ENCODE assay signal across 13 mouse cellular contexts in genomic region chr7:35122401-35123320, GRCm38 (mm10). TPM values are rescaled to one million over a fixed set of nuclear protein-coding genes. Genes with fewer than 3 reads are reported as not detected.
A peak's percentile ranks its signal among the peaks of the same experiment; 100 is the strongest.
DNase-seq lines count a peak whose midpoint lies in the region; ATAC-seq and TF ChIP-seq lines count a peak whose summit lies in the region.
"Had no signal": no experiment of that assay in that cellular context is flagged by ENCODE, and none has a peak within 500 bp of the region (broad histone marks: within the 10 kb centered on the region; RNA-seq: fewer than 3 reads in every experiment).

No protein-coding gene starts in this region.

- WGBS in liver, embryonic 12.5 days (ENCODE audit: insufficient replicate concordance) = 53% methylated on average over 10 of the region's 10 CpGs
- WGBS in stomach, postnatal 0 days = 61% methylated on average over 10 of the region's 10 CpGs

- DNase-seq in heart, adult 11 months = peak; percentile 88
- no peak for DNase-seq in heart, postnatal 36 days
- DNase-seq in urinary bladder, postnatal 14 days (ENCODE audit: low spot score) = peak; percentile 68
- DNase-seq in urinary bladder, adult 2 months (ENCODE audit: low spot score) = no peak
- DNase-seq in stomach, postnatal 0 days (ENCODE audit: low spot score) = no peak
- DNase-seq in frontal cortex, postnatal 25 days (ENCODE audit: low spot score in 2 of 2) = no peak
- DNase-seq in c-Kit-positive CD71-positive TER-119-positive erythroid progenitor cells, embryonic 14.5 days (ENCODE audit: low spot score) = no peak
- DNase-seq: cerebellum, adult 2 months; heart, postnatal 10 days had no signal

- peaks cover 38% of the 10 kb centered on the region for H3K4me1 ChIP-seq in liver, embryonic 12.5 days
- no peaks in the 10 kb centered on the region for H3K4me1 ChIP-seq in stomach, postnatal 0 days (replicated peaks; ENCODE audit: control insufficient read depth, insufficient read depth)

- H3K4me2 ChIP-seq in liver, embryonic 12.5 days = peak overlapping the region; percentile 64
- peak overlapping the region; percentile 95 for H3K4me2 ChIP-seq in stomach, postnatal 0 days (replicated peaks; ENCODE audit: low read depth)
- H3K4me2 ChIP-seq: midbrain, embryonic 12.5 days had no signal

- no peak for ATAC-seq in liver, embryonic 12.5 days
- ATAC-seq in stomach, postnatal 0 days (ENCODE audit: low FRiP score, low TSS enrichment) = no peak
- ATAC-seq: hindbrain, postnatal 0 days had no signal

- H3K9me3 ChIP-seq in liver, embryonic 12.5 days (replicated peaks) = no peaks in the 10 kb centered on the region
- H3K9me3 ChIP-seq in stomach, postnatal 0 days (ENCODE audit: control insufficient read depth, low read length) = no peaks in the 10 kb centered on the region
- H3K9me3 ChIP-seq: midbrain, embryonic 12.5 days had no signal

- no peaks in the 10 kb centered on the region for H3K36me3 ChIP-seq in liver, embryonic 12.5 days
- H3K36me3 ChIP-seq in stomach, postnatal 0 days (ENCODE audit: control insufficient read depth, insufficient read depth, low read length) = no peaks in the 10 kb centered on the region
- H3K36me3 ChIP-seq: midbrain, embryonic 12.5 days had no signal

- no peak overlapping the region for H3K27ac ChIP-seq in liver, embryonic 12.5 days
- peak overlapping the region; percentile 67 for H3K27ac ChIP-seq in stomach, postnatal 0 days (replicated peaks)
- H3K27ac ChIP-seq: hindbrain, postnatal 0 days; kidney, postnatal 0 days; midbrain, embryonic 12.5 days had no signal

- intact Hi-C loops in heart, postnatal 36 days (cut with DNase I) = no loop called here

- no peak for TF ChIP-seq CTCF in stomach, postnatal 0 days (IDR thresholded peaks at IDR 0.05; ENCODE audit: low read depth)

- H3K4me3 ChIP-seq in liver, embryonic 12.5 days = peak overlapping the region; percentile 59; the same call in 1 of the 2 replicates
- H3K4me3 ChIP-seq in stomach, postnatal 0 days (ENCODE audit: low read depth, low read length) = no peak overlapping the region
- H3K4me3 ChIP-seq: midbrain, embryonic 12.5 days had no signal

- H3K9ac ChIP-seq in liver, embryonic 12.5 days = no peak overlapping the region
- H3K9ac ChIP-seq in stomach, postnatal 0 days (ENCODE audit: low read length) = 0 out of 2 replicates have a peak overlapping the region, but pooled peaks have one; percentile 4
- H3K9ac ChIP-seq: midbrain, embryonic 12.5 days had no signal

- H3K27me3 ChIP-seq in liver, embryonic 12.5 days (replicated peaks) = peaks cover 65% of the 10 kb centered on the region
- H3K27me3 ChIP-seq in stomach, postnatal 0 days (ENCODE audit: control insufficient read depth, insufficient read depth, low read length) = no peaks in the 10 kb centered on the region

- no peak for TF ChIP-seq EP300 in stomach, postnatal 0 days (optimal IDR thresholded peaks at IDR 0.05)

RNA-seq across cellular contexts. Expression of gene Cebpa, which starts 3.6 kb away (rescaled TPM):
- total RNA-seq in heart, postnatal 36 days (2021) = 1 to 10 TPM; 4.5 to 9.4 TPM
- 28.5 and 31.0 TPM in 2 replicates for polyA plus RNA-seq in urinary bladder, adult 2 months (2012; rRNA removed)
- polyA plus RNA-seq in liver, embryonic 12.5 days (2016; fragmentation: Nextera tagmentation; extraction: Ambion mirVana) = 11.5 and 11.6 TPM in 2 replicates
- polyA plus RNA-seq in stomach, postnatal 0 days (2015; fragmentation: Nextera tagmentation; extraction: Ambion mirVana) = 8.8 and 11.3 TPM in 2 replicates

Comparison
In these comparisons a context has a peak if more than half of its experiments do, and no peak if none do; other contexts are left out.
1. DNase-seq: peak in heart, adult 11 months (single experiment) and urinary bladder, postnatal 14 days (single experiment); none in heart, postnatal 36 days (0 of 2), urinary bladder, adult 2 months (single experiment), stomach, postnatal 0 days (single experiment), frontal cortex, postnatal 25 days (0 of 2) and c-Kit-positive CD71-positive TER-119-positive erythroid progenitor cells, embryonic 14.5 days (single experiment).